Mouse (Mus musculus): ENCODE results near the gene Gabra2. TPM values are rescaled to one million over a fixed set of nuclear protein-coding genes. Genes with fewer than 3 reads are reported as not detected.

Gene Gabra2
- polyA plus RNA-seq, 1 experiment: not detected

DNA sequence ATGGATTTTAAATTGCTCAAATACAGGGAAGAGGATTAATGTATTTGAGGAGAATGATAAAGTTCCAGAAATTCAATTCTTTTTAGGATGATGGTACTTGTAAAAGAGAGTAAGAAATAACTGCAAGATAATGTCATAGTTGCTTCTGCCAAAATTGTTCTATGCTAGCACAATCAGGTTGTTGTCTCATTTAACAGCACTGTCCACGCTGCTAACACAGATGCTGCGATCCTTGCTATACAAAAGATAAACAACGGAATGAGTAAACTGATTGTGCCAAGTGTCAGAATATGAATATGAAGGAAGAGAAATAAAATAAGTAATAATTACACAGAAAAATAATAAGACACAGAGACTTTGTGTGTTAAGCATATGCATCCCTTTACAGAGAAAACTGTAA lies 84.9 kb downstream of the Gabra2 start:
- no peak overlapping the region for H3ac ChIP-seq (ENCODE audit: control insufficient read depth, insufficient read length, low read depth)

DNA sequence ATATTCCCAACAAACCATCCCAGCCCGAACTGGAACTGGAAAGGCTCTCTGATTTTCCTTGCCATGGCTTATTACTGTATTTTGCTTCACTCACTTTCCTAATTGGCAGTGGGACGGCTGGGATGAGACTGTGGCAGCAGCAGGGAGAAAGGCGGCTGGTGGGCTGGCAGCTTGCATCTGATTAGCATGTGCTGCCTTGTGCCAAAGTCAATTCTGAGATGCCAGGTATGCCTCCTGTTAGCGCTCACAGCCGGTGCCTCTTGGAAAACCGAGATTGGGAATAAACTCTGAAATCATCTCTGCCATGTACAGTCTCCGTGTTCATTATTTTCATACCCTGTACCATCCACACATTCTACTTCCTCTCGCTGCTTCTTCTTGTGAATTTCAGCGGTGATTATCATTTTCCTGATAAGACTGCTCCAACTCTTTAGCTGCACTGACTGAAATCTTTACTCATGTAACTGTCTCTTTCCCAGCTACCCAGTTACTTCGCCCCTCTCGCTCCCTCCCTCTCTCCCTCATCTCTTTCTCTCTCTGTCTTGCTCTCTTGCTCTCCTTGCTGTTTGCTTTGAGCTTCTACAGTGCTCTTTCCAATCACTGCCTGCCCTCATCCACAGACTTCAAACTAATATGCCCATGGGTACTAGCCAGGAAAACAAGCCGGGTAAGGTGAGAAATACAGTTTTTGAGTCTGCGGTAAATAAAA lies 99.9 kb downstream of the Gabra2 start:
- Histone ChIP-seq H3K79me2 (ENCODE audit: control insufficient read depth, insufficient read depth) (no peaks in the 10 kb centered on the region), H3K79me3 (ENCODE audit: low read depth) (no peaks in the 10 kb centered on the region), H3K36me3 (ENCODE audit: control insufficient read depth, insufficient read depth) (no peaks in the 10 kb centered on the region), H3K4me3 (ENCODE audit: insufficient read depth, poor library complexity, severe bottlenecking) (no peak overlapping the region), H3ac (ENCODE audit: control insufficient read depth, insufficient read length, low read depth) (no peak overlapping the region), H3K27me3 (ENCODE audit: control insufficient read depth, insufficient read depth, insufficient read length) (no peaks in the 10 kb centered on the region)
- TF ChIP-seq USF1 (IDR thresholded peaks at IDR 0.05; ENCODE audit: low read depth) (no peak), FOSL1 (IDR thresholded peaks at IDR 0.05; ENCODE audit: insufficient read depth, low read length, poor library complexity, severe bottlenecking) (no peak), CTCF (IDR thresholded peaks at IDR 0.05; ENCODE audit: control insufficient read depth, insufficient read depth, insufficient read length) (no peak), MYOG (IDR thresholded peaks at IDR 0.05; ENCODE audit: control insufficient read depth, extremely low read depth, insufficient read length) (no peak), MAX (IDR thresholded peaks at IDR 0.05) (no peak), CEBPB (IDR thresholded peaks at IDR 0.05; ENCODE audit: low read depth) (no peak), MYOD1 (IDR thresholded peaks at IDR 0.05; ENCODE audit: control insufficient read depth, insufficient read length, low read depth) (no peak)

More for the DNA sequence above, 84.9 kb downstream of the Gabra2 start:
- Histone ChIP-seq H3K4me3 (ENCODE audit: insufficient read depth, poor library complexity, severe bottlenecking) (no peak overlapping the region), H3K79me2 (ENCODE audit: control insufficient read depth, insufficient read depth) (no peaks in the 10 kb centered on the region), H3K27me3 (ENCODE audit: control insufficient read depth, insufficient read depth, insufficient read length) (no peaks in the 10 kb centered on the region), H3K36me3 (ENCODE audit: control insufficient read depth, insufficient read depth) (no peaks in the 10 kb centered on the region), H3K79me3 (ENCODE audit: low read depth) (no peaks in the 10 kb centered on the region)
- TF ChIP-seq MAX (IDR thresholded peaks at IDR 0.05) (no peak), CEBPB (IDR thresholded peaks at IDR 0.05; ENCODE audit: low read depth) (no peak), FOSL1 (IDR thresholded peaks at IDR 0.05; ENCODE audit: insufficient read depth, low read length, poor library complexity, severe bottlenecking) (no peak), MYOD1 (IDR thresholded peaks at IDR 0.05; ENCODE audit: control insufficient read depth, insufficient read length, low read depth) (no peak), USF1 (IDR thresholded peaks at IDR 0.05; ENCODE audit: low read depth) (no peak), CTCF (IDR thresholded peaks at IDR 0.05; ENCODE audit: control insufficient read depth, insufficient read depth, insufficient read length) (no peak), MYOG (IDR thresholded peaks at IDR 0.05; ENCODE audit: control insufficient read depth, extremely low read depth, insufficient read length) (no peak)

- H3ac ChIP-seq (ENCODE audit: control insufficient read depth, insufficient read length, low read depth): no peak overlapping the region
- H3K79me3 ChIP-seq (ENCODE audit: low read depth): no peaks in the 10 kb centered on the region
- no peaks in the 10 kb centered on the region for H3K27me3 ChIP-seq (ENCODE audit: control insufficient read depth, insufficient read depth, insufficient read length)
- H3K36me3 ChIP-seq (ENCODE audit: control insufficient read depth, insufficient read depth): no peaks in the 10 kb centered on the region
- TF ChIP-seq FOSL1 (IDR thresholded peaks at IDR 0.05; ENCODE audit: insufficient read depth, low read length, poor library complexity, severe bottlenecking) (no peak), MYOD1 (IDR thresholded peaks at IDR 0.05; ENCODE audit: control insufficient read depth, insufficient read length, low read depth) (no peak), MAX (IDR thresholded peaks at IDR 0.05) (no peak), MYOG (IDR thresholded peaks at IDR 0.05; ENCODE audit: control insufficient read depth, extremely low read depth, insufficient read length) (no peak), USF1 (IDR thresholded peaks at IDR 0.05; ENCODE audit: low read depth) (no peak), CEBPB (IDR thresholded peaks at IDR 0.05; ENCODE audit: low read depth) (no peak), CTCF (IDR thresholded peaks at IDR 0.05; ENCODE audit: control insufficient read depth, insufficient read depth, insufficient read length) (no peak)
- H3K4me3 ChIP-seq (ENCODE audit: insufficient read depth, poor library complexity, severe bottlenecking): no peak overlapping the region
- H3K79me2 ChIP-seq (ENCODE audit: control insufficient read depth, insufficient read depth): no peaks in the 10 kb centered on the region
Measured at GRCm38 (mm10) chr5:70993281-70993680, 102.4 kb downstream of the Gabra2 start.

DNA sequence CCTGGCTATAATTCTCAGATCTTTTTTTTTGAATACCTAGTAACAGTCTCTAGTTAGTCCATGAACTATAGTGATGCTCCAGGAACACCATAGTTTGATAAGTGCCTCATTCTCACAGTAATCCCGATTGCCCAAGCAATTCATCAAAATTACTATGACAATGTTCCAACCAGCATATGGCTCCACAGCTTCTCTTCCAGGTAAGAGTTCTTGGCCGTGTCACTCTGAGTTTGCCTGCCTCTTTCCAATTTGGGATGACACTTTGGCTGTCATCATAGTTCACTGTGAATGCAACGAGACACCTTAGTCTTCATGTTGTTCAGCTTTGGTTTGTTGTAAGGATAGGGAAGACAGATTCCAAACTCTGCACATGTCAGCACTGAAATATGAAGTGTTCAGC lies 104.8 kb downstream of the Gabra2 start:
- no peak overlapping the region for H3ac ChIP-seq (ENCODE audit: control insufficient read depth, insufficient read length, low read depth)

More for the DNA sequence above, 104.8 kb downstream of the Gabra2 start:
- Histone ChIP-seq H3K79me3 (ENCODE audit: low read depth) (no peaks in the 10 kb centered on the region), H3K27me3 (ENCODE audit: control insufficient read depth, insufficient read depth, insufficient read length) (no peaks in the 10 kb centered on the region), H3K4me3 (ENCODE audit: insufficient read depth, poor library complexity, severe bottlenecking) (no peak overlapping the region), H3K79me2 (ENCODE audit: control insufficient read depth, insufficient read depth) (no peaks in the 10 kb centered on the region), H3K36me3 (ENCODE audit: control insufficient read depth, insufficient read depth) (no peaks in the 10 kb centered on the region)
- TF ChIP-seq MYOG (IDR thresholded peaks at IDR 0.05; ENCODE audit: control insufficient read depth, extremely low read depth, insufficient read length) (no peak), FOSL1 (IDR thresholded peaks at IDR 0.05; ENCODE audit: insufficient read depth, low read length, poor library complexity, severe bottlenecking) (no peak), CTCF (IDR thresholded peaks at IDR 0.05; ENCODE audit: control insufficient read depth, insufficient read depth, insufficient read length) (no peak), CEBPB (IDR thresholded peaks at IDR 0.05; ENCODE audit: low read depth) (no peak), USF1 (IDR thresholded peaks at IDR 0.05; ENCODE audit: low read depth) (no peak), MYOD1 (IDR thresholded peaks at IDR 0.05; ENCODE audit: control insufficient read depth, insufficient read length, low read depth) (no peak), MAX (IDR thresholded peaks at IDR 0.05) (no peak)
